Mouse (Mus musculus) neural tube, embryonic 13.5 days (tissue): ENCODE results near the gene Ptpn1. TPM values are rescaled to one million over a fixed set of nuclear protein-coding genes. Genes with fewer than 3 reads are reported as not detected.

Experiments
- ATAC-seq: fragments of 200-750 bp; cut with Nextera tagmentation; 2 replicates; pipeline ENCODE4 v1.8.0; 2017; ENCODE audit warnings: low read depth, mild to moderate bottlenecking, moderate TSS enrichment, moderate library complexity
- H3K27ac ChIP-seq: fragments of 300-500 bp; sonication (generic); replicated peaks from 2 replicates; pipeline ENCODE4 v1.5.1; 2015; ENCODE audit warnings: moderate library complexity, mild to moderate bottlenecking, inconsistent platforms
- H3K27me3 ChIP-seq: fragments of 300-500 bp; sonication (generic); 2 replicates; pipeline ENCODE4 v1.6.1; 2015; ENCODE audit warnings: mild to moderate bottlenecking, inconsistent platforms
- H3K36me3 ChIP-seq: fragments of 300-500 bp; sonication (generic); 2 replicates; pipeline ENCODE4 v1.6.1; 2015; ENCODE audit warnings: mild to moderate bottlenecking, inconsistent platforms
- H3K4me1 ChIP-seq: fragments of 300-500 bp; sonication (generic); replicated peaks from 2 replicates; pipeline ENCODE4 v1.6.1; 2015; ENCODE audit warnings: inconsistent platforms
- H3K4me2 ChIP-seq: fragments of 300-500 bp; sonication (generic); 2 replicates; pipeline ENCODE4 v1.6.1; 2015; ENCODE audit warnings: inconsistent platforms, mild to moderate bottlenecking, moderate library complexity
- H3K4me3 ChIP-seq: fragments of 300-500 bp; sonication (generic); 2 replicates; pipeline ENCODE4 v1.5.1; 2015; ENCODE audit warnings: mild to moderate bottlenecking, inconsistent platforms
- H3K9ac ChIP-seq: fragments of 300-500 bp; sonication (generic); 2 replicates; pipeline ENCODE4 v1.6.1; 2015; ENCODE audit warnings: moderate library complexity, mild to moderate bottlenecking, inconsistent platforms
- H3K9me3 ChIP-seq: fragments of 300-500 bp; sonication (generic); 2 replicates; pipeline ENCODE4 v1.6.1; 2016; ENCODE audit warnings: inconsistent platforms
- WGBS: fragments of 180-500 bp; shearing (Covaris S2); methylation state at CpG from one replicate; pipeline ENCODE4 v1.1.7; 2015; 5-methylcytosine and 5-hydroxymethylcytosine counted together
- polyA plus RNA-seq: library from polyadenylated mRNA; unstranded; fragments of >200 nt; fragmentation: Nextera tagmentation; extraction: Ambion mirVana; gene quantifications from 2 replicates; pipeline ENCODE4 v1.2.1, GENCODE M21; 2015

Ptpn1 gene
- polyA plus RNA-seq, 1 experiment from 2014 or later, result 110 TPM

DNA sequence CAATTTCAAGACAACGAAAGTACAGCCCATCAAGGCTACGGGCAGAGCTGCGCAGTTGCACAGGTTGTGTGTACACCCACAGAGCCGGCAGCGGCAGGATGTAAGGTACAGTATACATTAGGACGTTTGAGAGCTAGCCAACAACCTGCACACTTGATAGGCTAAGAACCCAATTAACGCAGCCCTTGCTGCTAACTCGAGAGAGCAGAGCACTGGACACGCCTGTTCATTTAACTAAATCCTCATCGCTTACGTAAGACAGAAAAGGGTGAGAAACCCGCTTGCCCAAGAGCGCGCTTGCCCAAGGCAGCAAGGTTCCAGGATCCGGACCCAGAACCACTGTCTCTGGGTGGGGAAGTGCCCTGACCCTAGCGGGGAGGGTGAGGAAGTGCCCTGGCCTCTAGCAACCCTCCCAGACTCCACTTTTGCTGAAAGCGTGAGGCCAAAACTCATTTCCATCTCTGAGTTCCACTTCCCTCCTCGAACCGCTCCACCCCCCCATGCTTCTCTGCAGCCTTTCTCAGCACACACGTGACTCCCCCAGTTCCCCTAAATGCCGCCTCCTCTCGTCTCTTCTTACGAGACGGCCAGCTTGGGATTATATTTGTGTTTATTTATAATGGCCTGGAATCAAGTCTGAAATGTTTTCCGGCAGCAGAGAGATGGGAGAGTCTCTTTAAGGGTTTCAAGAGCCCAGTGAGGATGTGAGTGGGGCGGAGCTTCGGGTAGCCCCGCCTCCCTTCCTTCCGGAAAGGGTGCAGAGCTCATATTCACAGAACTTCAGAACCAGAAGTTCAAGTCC, 6.9 kb upstream of the Ptpn1 start:
- Histone ChIP-seq H3K9me3 (no peaks in the 10 kb centered on the region), H3K36me3 (no peaks in the 10 kb centered on the region), H3K4me1 (peaks cover 7% of the 10 kb centered on the region; the same call in 1 of the 2 replicates), H3K4me2 (peak overlapping the region; percentile 75), H3K9ac (peak overlapping the region; percentile 68), H3K27me3 (no peaks in the 10 kb centered on the region), H3K4me3 (peak overlapping the region; percentile 42), H3K27ac (peak overlapping the region; percentile 56; the same call in 1 of the 2 replicates)
- 4% methylated on average over 29 of the region's 29 CpGs for WGBS
- ATAC-seq, result peak; percentile 42; the same call in 1 of the 2 replicates

- Histone ChIP-seq H3K4me1 (peaks cover 7% of the 10 kb centered on the region; the same call in 1 of the 2 replicates), H3K4me3 (no peak overlapping the region), H3K9ac (no peak overlapping the region), H3K27me3 (no peaks in the 10 kb centered on the region), H3K4me2 (no peak overlapping the region), H3K9me3 (no peaks in the 10 kb centered on the region), H3K27ac (no peak overlapping the region), H3K36me3 (no peaks in the 10 kb centered on the region)
- 88% methylated on average over 11 of the region's 11 CpGs for WGBS
- no peak for ATAC-seq
These were observed 5.7 kb upstream of the Ptpn1 start for GRCm38 (mm10) chr2:167925841-167926800.

GRCm38 (mm10) chr2:167928002-167928526, 3.8 kb upstream of the Ptpn1 start:
- WGBS, result 76% methylated on average over 4 of the region's 4 CpGs
- ATAC-seq, result no peak

GRCm38 (mm10) chr2:167928972-167929371, 2.9 kb upstream of the Ptpn1 start:
- Histone ChIP-seq H3K36me3 (no peaks in the 10 kb centered on the region), H3K9me3 (no peaks in the 10 kb centered on the region)
- ATAC-seq, result no peak

More at GRCm38 (mm10) chr2:167928002-167928526, 3.8 kb upstream of the Ptpn1 start:
- Histone ChIP-seq H3K27me3 (no peaks in the 10 kb centered on the region), H3K9me3 (no peaks in the 10 kb centered on the region), H3K4me3 (no peak overlapping the region), H3K27ac (no peak overlapping the region), H3K4me2 (no peak overlapping the region), H3K9ac (no peak overlapping the region), H3K36me3 (no peaks in the 10 kb centered on the region), H3K4me1 (peaks cover 13% of the 10 kb centered on the region)

DNA sequence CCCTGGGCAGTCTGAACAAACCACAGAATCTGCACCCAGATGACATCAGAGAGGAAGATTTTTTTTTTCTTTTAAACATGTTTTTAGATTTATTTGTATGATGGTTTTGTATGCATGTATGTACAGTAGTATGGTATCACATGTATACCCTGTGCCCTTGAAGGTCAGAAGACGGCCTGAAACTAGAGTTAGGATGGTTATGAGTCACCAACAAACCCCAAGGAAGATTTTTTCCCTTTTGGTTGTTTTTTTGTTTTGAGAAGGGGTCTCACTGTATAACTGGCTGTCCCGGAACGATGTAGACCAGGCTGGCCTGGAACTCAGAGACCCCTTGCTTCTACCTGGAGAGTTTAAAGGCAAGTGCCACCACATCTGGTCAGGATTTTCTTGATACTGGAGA, 882 bp upstream of the Ptpn1 start:
- no peak for ATAC-seq
- Histone ChIP-seq H3K36me3 (no peaks in the 10 kb centered on the region), H3K27me3 (no peaks in the 10 kb centered on the region), H3K4me2 (no peak overlapping the region), H3K4me3 (peak overlapping the region; percentile 81), H3K4me1 (peaks cover 33% of the 10 kb centered on the region), H3K9me3 (no peaks in the 10 kb centered on the region), H3K27ac (no peak overlapping the region), H3K9ac (0 out of 2 replicates have a peak overlapping the region, but pooled peaks have one; percentile 64)
- WGBS, result 98% methylated on average over 3 of the region's 3 CpGs

More at GRCm38 (mm10) chr2:167928972-167929371, 2.9 kb upstream of the Ptpn1 start:
- H3K4me3 ChIP-seq, result no peak overlapping the region
- no peak overlapping the region for H3K9ac ChIP-seq
- H3K4me2 ChIP-seq, result no peak overlapping the region
- H3K4me1 ChIP-seq, result peaks cover 22% of the 10 kb centered on the region
- 83% methylated on average over 3 of the region's 3 CpGs for whole genome bisulfite sequencing
- no peaks in the 10 kb centered on the region for H3K27me3 ChIP-seq
- H3K27ac ChIP-seq, result no peak overlapping the region

DNA sequence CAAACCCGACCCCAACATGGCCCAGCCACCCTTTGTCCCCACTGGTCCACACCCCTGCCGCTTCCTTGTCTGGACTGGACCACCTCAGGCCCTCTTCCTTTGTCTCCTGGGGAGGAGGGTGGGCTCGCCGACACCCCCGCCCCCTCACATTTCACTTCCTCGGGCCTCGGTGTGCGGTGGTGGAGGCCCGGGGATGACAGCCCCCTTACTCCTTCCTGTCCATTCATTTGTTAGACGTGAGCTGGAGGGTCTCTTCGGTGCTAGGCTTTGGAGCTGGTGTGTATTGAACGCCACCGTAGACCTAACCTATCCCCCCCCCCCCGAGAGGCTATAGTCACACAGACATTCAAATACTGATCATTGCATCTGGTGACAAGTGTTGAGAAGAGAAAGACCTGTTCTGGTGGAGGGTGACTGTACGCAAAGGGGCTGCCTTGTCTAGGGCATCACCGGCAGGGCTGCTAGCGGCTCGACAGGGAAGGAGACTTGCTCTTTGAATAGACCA, 922 bp downstream of the Ptpn1 start:
- Histone ChIP-seq H3K9ac (peak overlapping the region; percentile 95), H3K9me3 (no peaks in the 10 kb centered on the region), H3K4me3 (peak overlapping the region; percentile 81), H3K4me2 (peak overlapping the region; percentile 77), H3K27me3 (no peaks in the 10 kb centered on the region), H3K27ac (peak overlapping the region; percentile 75), H3K36me3 (no peaks in the 10 kb centered on the region), H3K4me1 (peaks cover 48% of the 10 kb centered on the region)
- WGBS, result under 1% methylated on average over 18 of the region's 18 CpGs
- ATAC-seq, result peak; percentile 57

GRCm38 (mm10) chr2:167933397-167933796, 1.5 kb downstream of the Ptpn1 start:
- Histone ChIP-seq H3K4me3 (peak overlapping the region; percentile 81), H3K27ac (no peak overlapping the region), H3K9ac (peak overlapping the region; percentile 95), H3K4me1 (peaks cover 48% of the 10 kb centered on the region), H3K36me3 (no peaks in the 10 kb centered on the region), H3K9me3 (no peaks in the 10 kb centered on the region), H3K27me3 (no peaks in the 10 kb centered on the region), H3K4me2 (peak overlapping the region; percentile 77)
- WGBS, result 49% methylated on average over 7 of the region's 7 CpGs
- ATAC-seq, result no peak

- Histone ChIP-seq H3K9me3 (no peaks in the 10 kb centered on the region), H3K27me3 (no peaks in the 10 kb centered on the region), H3K4me3 (no peak overlapping the region), H3K36me3 (no peaks in the 10 kb centered on the region), H3K4me2 (peak overlapping the region; percentile 3; the same call in 1 of the 2 replicates), H3K27ac (0 out of 2 replicates have a peak overlapping the region, but pooled peaks have one; percentile 29), H3K9ac (0 out of 2 replicates have a peak overlapping the region, but pooled peaks have one; percentile 38), H3K4me1 (peaks cover 74% of the 10 kb centered on the region)
- ATAC-seq, result no peak
- 74% methylated on average over 3 of the region's 3 CpGs for whole genome bisulfite sequencing
These were observed 4.1 kb downstream of the Ptpn1 start for GRCm38 (mm10) chr2:167935956-167936355.

GRCm38 (mm10) chr2:167938786-167939185, 6.9 kb downstream of the Ptpn1 start:
- Histone ChIP-seq H3K4me1 (peaks cover 89% of the 10 kb centered on the region), H3K4me3 (no peak overlapping the region), H3K4me2 (no peak overlapping the region), H3K9me3 (no peaks in the 10 kb centered on the region), H3K9ac (no peak overlapping the region), H3K27me3 (no peaks in the 10 kb centered on the region), H3K36me3 (no peaks in the 10 kb centered on the region), H3K27ac (no peak overlapping the region)
- 87% methylated on average over 3 of the region's 3 CpGs for WGBS
- ATAC-seq, result no peak

DNA sequence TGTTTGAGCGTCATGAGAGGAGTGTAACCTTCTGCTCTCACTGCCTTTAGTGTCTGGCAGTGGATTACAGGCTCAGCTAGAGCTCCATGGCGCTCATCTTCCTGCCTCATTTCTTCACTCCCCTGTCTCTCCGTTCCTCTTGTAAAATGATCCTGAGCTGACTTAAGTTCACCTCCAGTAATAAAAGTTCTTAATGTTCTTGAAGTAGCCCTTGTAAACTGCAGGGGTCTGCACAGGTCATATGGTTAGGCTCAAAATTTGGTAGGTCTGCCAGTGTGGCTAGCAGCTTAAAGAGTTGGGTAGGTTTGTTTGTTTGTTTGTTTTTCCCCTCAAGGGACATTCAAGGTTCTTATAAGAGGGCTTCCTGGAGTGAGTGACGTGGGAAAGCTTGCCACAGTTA, 7.3 kb downstream of the Ptpn1 start:
- no peak overlapping the region for H3K4me2 ChIP-seq
- 54% methylated on average over 4 of the region's 4 CpGs for WGBS
- H3K27me3 ChIP-seq, result no peaks in the 10 kb centered on the region
- H3K4me3 ChIP-seq, result no peak overlapping the region
- H3K4me1 ChIP-seq, result peaks cover 89% of the 10 kb centered on the region
- H3K9me3 ChIP-seq, result no peaks in the 10 kb centered on the region
- ATAC-seq, result no peak
- H3K36me3 ChIP-seq, result no peaks in the 10 kb centered on the region
- H3K9ac ChIP-seq, result no peak overlapping the region
- H3K27ac ChIP-seq, result no peak overlapping the region

- 57% methylated on average over 11 of the region's 11 CpGs for WGBS
These were observed 8.0 kb downstream of the Ptpn1 start for GRCm38 (mm10) chr2:167939632-167940399.

More at GRCm38 (mm10) chr2:167939632-167940399, 8.0 kb downstream of the Ptpn1 start:
- no peak overlapping the region for H3K27ac ChIP-seq
- no peaks in the 10 kb centered on the region for H3K9me3 ChIP-seq
- H3K9ac ChIP-seq, result no peak overlapping the region
- H3K4me1 ChIP-seq, result peaks cover 90% of the 10 kb centered on the region
- ATAC-seq, result 0 out of 2 replicates have a peak, but pooled peaks have one; percentile 13
- no peak overlapping the region for H3K4me3 ChIP-seq
- H3K36me3 ChIP-seq, result no peaks in the 10 kb centered on the region
- no peak overlapping the region for H3K4me2 ChIP-seq
- H3K27me3 ChIP-seq, result no peaks in the 10 kb centered on the region
